Mouse (Mus musculus) limb, embryonic 11.5 days (tissue): ENCODE measurements around the gene Cmya5. TPM values are rescaled to one million over a fixed set of nuclear protein-coding genes. Genes with fewer than 3 reads are reported as not detected.
"Not testable (repeated sequence)": the region's sequence is repeated elsewhere in the genome, so short reads cannot be mapped to it uniquely, and the experiment has no call there.

ENCODE experiments used
- ATAC-seq: fragments of 200-750 bp; cut with Nextera tagmentation; 2 replicates; pipeline ENCODE4 v1.8.0; 2017; ENCODE audit warnings: low read depth; ENCODE audit not compliant: insufficient number of reproducible peaks, low FRiP score, low TSS enrichment
- DNase-seq: peaks from one replicate; pipeline ENCODE4 v3.0.0-alpha.2; 2015; ENCODE audit warnings: low spot score
- H3K27ac ChIP-seq: fragments of 300-500 bp; sonication (generic); replicated peaks from 2 replicates; pipeline ENCODE4 v1.5.1; 2014; ENCODE audit warnings: low read depth, mild to moderate bottlenecking, low read length
- H3K27me3 ChIP-seq: fragments of 300-500 bp; sonication (generic); 2 replicates; pipeline ENCODE4 v1.6.1; 2014; ENCODE audit warnings: mild to moderate bottlenecking, low read length, mixed read lengths; ENCODE audit not compliant: control insufficient read depth, insufficient read depth
- H3K36me3 ChIP-seq: fragments of 300-500 bp; sonication (generic); 2 replicates; pipeline ENCODE4 v1.6.1; 2014; ENCODE audit warnings: mild to moderate bottlenecking, low read length, moderate library complexity, mixed read lengths; ENCODE audit not compliant: control insufficient read depth, insufficient read depth
- H3K4me1 ChIP-seq: fragments of 300-500 bp; sonication (generic); 2 replicates; pipeline ENCODE4 v1.6.1; 2014; ENCODE audit warnings: low read length, mixed read lengths; ENCODE audit not compliant: control insufficient read depth, insufficient read depth
- H3K4me2 ChIP-seq: fragments of 300-500 bp; sonication (generic); 2 replicates; pipeline ENCODE4 v1.6.1; 2014; ENCODE audit warnings: low read depth, mild to moderate bottlenecking, moderate library complexity; ENCODE audit not compliant: severe bottlenecking
- H3K4me3 ChIP-seq: fragments of 300-500 bp; sonication (generic); 2 replicates; pipeline ENCODE4 v1.5.1; 2014; ENCODE audit warnings: low read depth, low read length
- H3K9ac ChIP-seq: fragments of 300-500 bp; sonication (generic); 2 replicates; pipeline ENCODE4 v1.6.1; 2014; ENCODE audit warnings: mild to moderate bottlenecking, low read length
- H3K9me3 ChIP-seq: fragments of 300-500 bp; sonication (generic); 2 replicates; pipeline ENCODE4 v1.6.1; 2016; ENCODE audit warnings: low read length; ENCODE audit not compliant: control insufficient read depth
- WGBS: fragments of 180-500 bp; shearing (Covaris S2); extraction: QIAGEN DNeasy Blood & Tissue Kit; methylation state at CpG from one replicate; pipeline ENCODE4 v1.1.7; 2014; 5-methylcytosine and 5-hydroxymethylcytosine counted together
- polyA plus RNA-seq: library from polyadenylated mRNA; unstranded; fragments of >200 nt; fragmentation: Nextera tagmentation; extraction: Ambion mirVana; gene quantifications from 2 replicates; pipeline ENCODE4 v1.2.1, GENCODE M21; 2014

Cmya5 gene
- polyA plus RNA-seq, 1 experiment from 2014 or later: 0.01 TPM

- DNase-seq: no peak
- Histone ChIP-seq H3K27ac (no peak overlapping the region), H3K9me3 (no peaks in the 10 kb centered on the region), H3K4me3 (no peak overlapping the region), H3K27me3 (no peaks in the 10 kb centered on the region), H3K4me2 (no peak overlapping the region), H3K9ac (no peak overlapping the region), H3K36me3 (no peaks in the 10 kb centered on the region), H3K4me1 (no peaks in the 10 kb centered on the region)
- WGBS: 80% methylated on average over 5 of the region's 5 CpGs
- no peak for ATAC-seq
Measured at GRCm38 (mm10) chr13:93089481-93089880, 55.0 kb downstream of the Cmya5 start.

GRCm38 (mm10) chr13:93085711-93086110, 58.8 kb downstream of the Cmya5 start:
- no peak overlapping the region for H3K4me3 ChIP-seq
- no peaks in the 10 kb centered on the region for H3K27me3 ChIP-seq
- H3K9me3 ChIP-seq: no peaks in the 10 kb centered on the region
- H3K4me1 ChIP-seq: no peaks in the 10 kb centered on the region
- WGBS: 82% methylated on average over 4 of the region's 4 CpGs
- DNase-seq: no peak
- ATAC-seq: no peak
- no peak overlapping the region for H3K27ac ChIP-seq
- H3K9ac ChIP-seq: no peak overlapping the region
- no peaks in the 10 kb centered on the region for H3K36me3 ChIP-seq
- no peak overlapping the region for H3K4me2 ChIP-seq

GRCm38 (mm10) chr13:93082324-93082723, 62.2 kb downstream of the Cmya5 start:
- H3K36me3 ChIP-seq, H3K9ac ChIP-seq, H3K4me1 ChIP-seq, ATAC-seq, H3K4me3 ChIP-seq, H3K9me3 ChIP-seq, H3K27me3 ChIP-seq, H3K27ac ChIP-seq, H3K4me2 ChIP-seq, DNase-seq: not testable (repeated sequence)
- 77% methylated on average over 1 of the region's 1 CpGs for WGBS

- Histone ChIP-seq H3K9me3 (no peaks in the 10 kb centered on the region), H3K4me1 (no peaks in the 10 kb centered on the region), H3K4me3 (no peak overlapping the region), H3K36me3 (no peaks in the 10 kb centered on the region), H3K9ac (no peak overlapping the region), H3K4me2 (no peak overlapping the region), H3K27ac (no peak overlapping the region), H3K27me3 (no peaks in the 10 kb centered on the region)
- WGBS: 90% methylated on average over 2 of the region's 2 CpGs
- ATAC-seq (no peak), DNase-seq (no peak)
Measured at GRCm38 (mm10) chr13:93080859-93081258, 63.7 kb downstream of the Cmya5 start.

- Histone ChIP-seq H3K4me2 (no peak overlapping the region), H3K4me3 (no peak overlapping the region), H3K36me3 (no peaks in the 10 kb centered on the region), H3K9me3 (no peaks in the 10 kb centered on the region), H3K9ac (no peak overlapping the region), H3K27ac (no peak overlapping the region), H3K27me3 (no peaks in the 10 kb centered on the region), H3K4me1 (no peaks in the 10 kb centered on the region)
- 51% methylated on average over 17 of the region's 17 CpGs for WGBS
- DNase-seq: peak; percentile 44
- no peak for ATAC-seq
Measured at GRCm38 (mm10) chr13:93074147-93074641, 70.3 kb downstream of the Cmya5 start.

- no peak overlapping the region for H3K4me3 ChIP-seq
- H3K36me3 ChIP-seq: no peaks in the 10 kb centered on the region
- DNase-seq (no peak), ATAC-seq (no peak)
- H3K9ac ChIP-seq: no peak overlapping the region
- no peaks in the 10 kb centered on the region for H3K4me1 ChIP-seq
- 51% methylated on average over 2 of the region's 2 CpGs for WGBS
- H3K27me3 ChIP-seq: no peaks in the 10 kb centered on the region
- H3K9me3 ChIP-seq: no peaks in the 10 kb centered on the region
- no peak overlapping the region for H3K27ac ChIP-seq
- no peak overlapping the region for H3K4me2 ChIP-seq
Measured at GRCm38 (mm10) chr13:93073595-93073994, 70.9 kb downstream of the Cmya5 start.

GRCm38 (mm10) chr13:93072871-93073411, 71.6 kb downstream of the Cmya5 start:
- no peak for ATAC-seq
- Histone ChIP-seq H3K27me3 (no peaks in the 10 kb centered on the region), H3K4me1 (no peaks in the 10 kb centered on the region), H3K27ac (no peak overlapping the region), H3K4me3 (no peak overlapping the region), H3K9ac (no peak overlapping the region), H3K9me3 (no peaks in the 10 kb centered on the region), H3K36me3 (no peaks in the 10 kb centered on the region), H3K4me2 (no peak overlapping the region)
- DNase-seq: peak; percentile 26
- WGBS: 17% methylated on average over 15 of the region's 15 CpGs

GRCm38 (mm10) chr13:93070406-93070805, 74.1 kb downstream of the Cmya5 start:
- Histone ChIP-seq H3K27ac (no peak overlapping the region), H3K36me3 (no peaks in the 10 kb centered on the region), H3K9me3 (no peaks in the 10 kb centered on the region), H3K4me1 (no peaks in the 10 kb centered on the region), H3K27me3 (no peaks in the 10 kb centered on the region), H3K9ac (no peak overlapping the region), H3K4me3 (no peak overlapping the region), H3K4me2 (no peak overlapping the region)
- ATAC-seq: no peak
- 42% methylated on average over 8 of the region's 8 CpGs for WGBS
- no peak for DNase-seq

- no peaks in the 10 kb centered on the region for H3K27me3 ChIP-seq
- 77% methylated on average over 4 of the region's 4 CpGs for WGBS
- no peak for ATAC-seq
- H3K9me3 ChIP-seq: no peaks in the 10 kb centered on the region
- no peaks in the 10 kb centered on the region for H3K36me3 ChIP-seq
- no peaks in the 10 kb centered on the region for H3K4me1 ChIP-seq
- no peak overlapping the region for H3K4me2 ChIP-seq
- no peak overlapping the region for H3K9ac ChIP-seq
- no peak overlapping the region for H3K27ac ChIP-seq
- no peak overlapping the region for H3K4me3 ChIP-seq
- DNase-seq: no peak
Measured at GRCm38 (mm10) chr13:93069481-93069880, 75.0 kb downstream of the Cmya5 start.
